Mouse (Mus musculus): Measurements from ENCODE around the gene Ctnnd2.

Gene Ctnnd2

GRCm38 (mm10) chr15:30513122-30513521, 340.7 kb downstream of the Ctnnd2 start:
- no peak for DNase-seq (ENCODE audit: low read depth, low spot score)

GRCm38 (mm10) chr15:30515425-30515824, 343.0 kb downstream of the Ctnnd2 start:
- DNase-seq (ENCODE audit: low read depth, low spot score) = no peak

GRCm38 (mm10) chr15:30541459-30541858, 369.1 kb downstream of the Ctnnd2 start:
- no peak for DNase-seq (ENCODE audit: low read depth, low spot score)

DNA sequence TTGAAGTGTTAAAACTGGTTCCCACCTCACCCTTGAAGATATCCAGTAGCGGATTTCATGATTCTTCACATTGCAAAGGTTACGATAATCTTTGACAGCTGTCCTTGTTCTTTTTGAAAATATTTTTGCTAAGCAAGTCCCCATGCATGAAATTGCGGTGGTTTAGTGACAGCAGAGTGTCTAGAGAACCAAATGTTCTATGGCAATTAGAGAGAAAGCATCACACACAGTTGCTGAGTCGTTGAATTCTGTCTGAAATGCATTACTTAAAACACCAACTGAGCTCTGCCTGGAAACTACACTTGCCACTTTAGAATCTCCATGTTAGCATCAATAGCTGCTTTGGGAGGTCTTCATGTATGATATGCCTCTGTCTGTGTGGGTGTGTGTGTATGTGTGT, 375.9 kb downstream of the Ctnnd2 start:
- DNase-seq (ENCODE audit: low read depth, low spot score) = no peak

- DNase-seq (ENCODE audit: low read depth, low spot score) = no peak
Observed at GRCm38 (mm10) chr15:30550956-30551355, 378.6 kb downstream of the Ctnnd2 start.

DNA sequence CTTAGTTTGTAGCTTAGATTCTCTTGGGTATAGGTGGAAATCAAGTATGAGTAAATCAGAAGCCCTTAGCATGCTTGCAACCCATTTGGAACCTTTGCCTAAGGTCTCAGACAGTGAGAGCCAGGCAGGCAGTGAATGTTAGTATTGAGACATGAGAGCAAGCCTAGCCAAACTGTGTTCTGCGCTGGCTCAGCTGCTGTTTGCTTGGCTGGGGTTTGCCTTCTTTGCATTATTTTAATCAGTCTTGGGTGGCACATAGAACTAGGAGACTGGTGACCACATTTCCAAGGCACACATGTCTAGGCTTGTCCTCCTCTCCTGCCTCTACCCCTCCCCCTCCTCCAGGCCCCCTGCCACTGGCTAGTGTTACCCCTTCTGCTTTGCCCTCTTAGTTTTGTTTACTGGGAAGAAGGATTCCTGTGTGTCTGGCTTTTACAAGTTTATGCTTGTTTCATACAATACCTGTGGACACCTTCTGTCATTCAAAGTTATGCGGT, 381.6 kb downstream of the Ctnnd2 start:
- DNase-seq (ENCODE audit: low read depth, low spot score) = no peak

GRCm38 (mm10) chr15:30555787-30556186, 383.4 kb downstream of the Ctnnd2 start:
- DNase-seq (ENCODE audit: low read depth, low spot score) = no peak

DNA sequence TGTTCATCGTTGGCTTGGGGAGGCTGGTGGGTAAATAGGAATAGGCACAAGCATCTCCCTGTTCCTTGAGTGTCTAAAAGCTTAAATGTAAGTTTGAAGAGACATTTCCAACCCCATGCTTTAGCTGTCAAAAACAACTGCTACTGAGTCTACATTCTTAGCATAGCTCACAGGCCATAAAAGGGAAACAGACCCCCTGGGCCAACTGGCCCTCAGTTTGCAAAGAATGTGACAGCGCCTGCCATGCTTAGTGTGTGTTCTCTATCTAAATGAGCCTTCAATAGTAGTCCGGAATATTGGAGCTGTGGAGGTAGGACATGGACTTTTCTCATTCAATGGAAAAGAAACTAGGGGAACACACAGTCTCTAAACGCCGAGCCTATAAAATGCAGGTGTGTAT, 390.0 kb downstream of the Ctnnd2 start:
- no peak for DNase-seq (ENCODE audit: low read depth, low spot score)

- no peak for DNase-seq (ENCODE audit: low read depth, low spot score)
Observed at GRCm38 (mm10) chr15:30564594-30564993, 392.2 kb downstream of the Ctnnd2 start.

DNA sequence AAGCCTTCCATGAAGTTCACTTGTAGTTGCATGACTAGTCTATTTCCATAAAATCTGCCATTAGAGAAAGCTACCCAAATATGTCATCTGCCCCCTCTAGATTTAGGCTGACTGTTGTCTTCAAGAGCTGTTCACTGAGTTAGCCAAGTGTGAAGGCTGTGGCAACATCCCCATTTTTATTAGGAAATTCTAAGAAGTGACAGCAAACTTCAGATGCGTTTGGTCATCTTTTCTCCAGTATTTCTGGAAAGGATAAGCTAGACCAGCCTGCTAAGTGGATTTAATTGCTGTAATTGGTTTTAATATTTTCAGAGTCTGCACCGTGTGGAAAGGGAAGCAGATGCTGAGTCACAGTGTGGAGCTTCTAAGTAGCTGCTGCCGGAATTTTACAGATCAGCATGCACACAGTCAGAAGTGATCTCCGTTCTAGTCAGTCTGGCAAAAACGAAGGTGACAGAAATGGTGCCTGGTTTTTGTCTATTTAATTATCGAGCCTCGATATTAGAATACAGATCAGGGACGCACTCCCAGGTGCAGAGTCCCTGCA, 397.9 kb downstream of the Ctnnd2 start:
- no peak for DNase-seq (ENCODE audit: low read depth, low spot score)

GRCm38 (mm10) chr15:30587446-30587845, 415.1 kb downstream of the Ctnnd2 start:
- DNase-seq (ENCODE audit: low read depth, low spot score) = no peak

- DNase-seq (ENCODE audit: low read depth, low spot score) = no peak
Observed at GRCm38 (mm10) chr15:30590865-30591264, 418.5 kb downstream of the Ctnnd2 start.

- no peak for DNase-seq (ENCODE audit: low read depth, low spot score)
Observed at GRCm38 (mm10) chr15:30595507-30595906, 423.1 kb downstream of the Ctnnd2 start.

GRCm38 (mm10) chr15:30610613-30611012, 438.2 kb downstream of the Ctnnd2 start:
- DNase-seq (ENCODE audit: low read depth, low spot score) = no peak

GRCm38 (mm10) chr15:30615451-30615850, 443.1 kb downstream of the Ctnnd2 start:
- DNase-seq (ENCODE audit: low read depth, low spot score) = no peak

DNA sequence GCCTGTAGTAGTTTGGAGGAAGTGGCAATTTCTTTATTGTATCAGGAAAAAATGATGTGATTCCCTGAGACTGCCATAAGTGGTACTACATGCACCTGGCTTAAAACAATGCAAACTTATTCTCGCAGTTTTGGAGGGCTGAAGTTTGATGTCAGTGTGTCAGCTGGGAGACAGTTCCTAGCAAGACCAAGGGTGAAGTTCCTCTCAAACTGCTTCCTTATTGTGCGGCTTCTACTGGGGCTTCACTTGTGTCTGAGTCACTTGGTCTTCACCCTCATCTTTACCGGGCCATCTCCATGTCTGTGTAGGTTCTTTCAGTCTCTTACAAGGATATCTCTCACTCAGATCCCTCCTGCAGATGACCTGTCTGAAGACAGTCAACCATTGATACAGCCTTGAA, 444.5 kb downstream of the Ctnnd2 start:
- DNase-seq (ENCODE audit: low read depth, low spot score) = no peak

DNA sequence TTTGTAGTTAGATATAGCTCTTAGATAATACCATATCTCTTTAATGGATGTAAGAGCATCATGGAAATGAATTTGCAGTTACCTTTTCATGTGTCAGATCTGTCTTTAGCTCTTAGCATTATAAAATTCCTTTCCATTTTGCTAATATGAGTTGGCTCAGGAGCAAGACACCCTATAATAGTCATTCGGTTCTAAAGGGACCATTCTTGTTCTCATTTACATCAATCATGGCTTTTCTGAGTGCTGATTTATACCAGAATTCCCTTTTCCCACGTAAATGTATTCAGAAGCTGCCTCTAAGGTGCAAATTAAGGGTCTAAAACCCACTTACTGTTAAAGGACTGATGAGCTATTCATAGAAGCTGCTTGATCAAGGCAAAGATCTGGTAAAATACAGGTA, 445.5 kb downstream of the Ctnnd2 start:
- no peak for DNase-seq (ENCODE audit: low read depth, low spot score)

- DNase-seq (ENCODE audit: low read depth, low spot score) = no peak
Observed at GRCm38 (mm10) chr15:30628524-30628923, 456.1 kb downstream of the Ctnnd2 start.

DNA sequence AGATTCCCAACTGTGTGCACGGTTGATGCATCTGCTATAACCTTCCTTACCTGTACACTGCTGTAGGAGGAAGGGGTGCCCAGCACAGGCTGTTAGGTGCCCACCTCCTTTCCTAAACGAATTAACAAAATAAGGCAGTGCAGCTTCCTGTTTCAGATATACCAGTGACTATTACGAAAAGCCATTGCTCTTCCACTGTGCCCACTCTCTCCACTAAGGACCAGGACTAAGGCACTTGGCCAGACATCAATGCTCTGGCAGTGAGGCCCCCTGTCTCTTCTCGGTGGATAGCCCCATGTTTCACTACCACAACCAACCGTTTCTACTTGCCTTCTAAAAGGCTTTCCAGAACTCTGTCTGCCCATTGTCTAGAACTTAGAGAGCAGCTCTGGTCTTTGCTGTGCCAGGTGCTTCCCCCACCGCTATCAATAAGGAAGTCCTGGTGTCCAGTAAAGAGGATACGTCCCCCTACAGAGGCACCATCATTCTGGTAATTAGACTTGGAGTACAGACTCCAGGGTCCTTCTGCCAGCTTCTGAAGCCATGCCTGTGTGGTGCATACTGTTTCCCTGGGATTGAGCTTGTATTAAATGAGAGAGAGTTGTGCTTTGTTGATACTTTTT, 459.8 kb downstream of the Ctnnd2 start:
- DNase-seq (ENCODE audit: low read depth, low spot score) = no peak

GRCm38 (mm10) chr15:30633917-30634316, 461.5 kb downstream of the Ctnnd2 start:
- DNase-seq (ENCODE audit: low read depth, low spot score) = no peak

GRCm38 (mm10) chr15:30634522-30634921, 462.1 kb downstream of the Ctnnd2 start:
- no peak for DNase-seq (ENCODE audit: low read depth, low spot score)

DNA sequence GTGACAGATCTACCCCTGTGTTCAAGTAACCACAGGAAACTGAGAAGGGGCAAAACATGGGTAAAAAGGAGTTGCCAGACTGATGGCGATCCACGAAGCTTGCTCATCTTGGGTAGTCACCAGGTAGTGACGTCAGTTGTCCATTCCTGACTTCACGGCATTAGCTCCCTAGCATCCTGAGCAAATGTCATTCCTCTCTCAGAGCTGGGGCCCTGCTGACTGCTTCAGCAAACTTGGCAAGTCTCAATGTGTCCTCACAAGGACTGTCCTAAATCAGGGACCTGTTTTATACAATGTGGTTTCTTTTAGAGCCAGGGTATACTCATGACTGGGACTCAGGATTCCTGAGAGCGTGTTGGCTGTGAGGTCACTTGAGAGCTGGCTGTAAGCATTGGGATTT, 468.3 kb downstream of the Ctnnd2 start:
- no peak for DNase-seq (ENCODE audit: low read depth, low spot score)

- DNase-seq (ENCODE audit: low read depth, low spot score) = no peak
Observed at GRCm38 (mm10) chr15:30645688-30646087, 473.3 kb downstream of the Ctnnd2 start.

All from retina, postnatal 7 days (tissue).